Mouse (Mus musculus) limb, embryonic 11.5 days (tissue): ENCODE data around the gene Plekha6. TPM values are rescaled to one million over a fixed set of nuclear protein-coding genes. Genes with fewer than 3 reads are reported as not detected.

Experiments used
- ATAC-seq: fragments of 200-750 bp; cut with Nextera tagmentation; 2 replicates; pipeline ENCODE4 v1.8.0; 2017; ENCODE audit warnings: low read depth; ENCODE audit not compliant: insufficient number of reproducible peaks, low FRiP score, low TSS enrichment
- DNase-seq: peaks from one replicate; pipeline ENCODE4 v3.0.0-alpha.2; 2015; ENCODE audit warnings: low spot score
- H3K27ac ChIP-seq: fragments of 300-500 bp; sonication (generic); replicated peaks from 2 replicates; pipeline ENCODE4 v1.5.1; 2014; ENCODE audit warnings: low read depth, mild to moderate bottlenecking, low read length
- H3K27me3 ChIP-seq: fragments of 300-500 bp; sonication (generic); 2 replicates; pipeline ENCODE4 v1.6.1; 2014; ENCODE audit warnings: mild to moderate bottlenecking, low read length, mixed read lengths; ENCODE audit not compliant: control insufficient read depth, insufficient read depth
- H3K36me3 ChIP-seq: fragments of 300-500 bp; sonication (generic); 2 replicates; pipeline ENCODE4 v1.6.1; 2014; ENCODE audit warnings: mild to moderate bottlenecking, low read length, moderate library complexity, mixed read lengths; ENCODE audit not compliant: control insufficient read depth, insufficient read depth
- H3K4me1 ChIP-seq: fragments of 300-500 bp; sonication (generic); 2 replicates; pipeline ENCODE4 v1.6.1; 2014; ENCODE audit warnings: low read length, mixed read lengths; ENCODE audit not compliant: control insufficient read depth, insufficient read depth
- H3K4me2 ChIP-seq: fragments of 300-500 bp; sonication (generic); 2 replicates; pipeline ENCODE4 v1.6.1; 2014; ENCODE audit warnings: low read depth, mild to moderate bottlenecking, moderate library complexity; ENCODE audit not compliant: severe bottlenecking
- H3K4me3 ChIP-seq: fragments of 300-500 bp; sonication (generic); 2 replicates; pipeline ENCODE4 v1.5.1; 2014; ENCODE audit warnings: low read depth, low read length
- H3K9ac ChIP-seq: fragments of 300-500 bp; sonication (generic); 2 replicates; pipeline ENCODE4 v1.6.1; 2014; ENCODE audit warnings: mild to moderate bottlenecking, low read length
- H3K9me3 ChIP-seq: fragments of 300-500 bp; sonication (generic); 2 replicates; pipeline ENCODE4 v1.6.1; 2016; ENCODE audit warnings: low read length; ENCODE audit not compliant: control insufficient read depth
- WGBS: fragments of 180-500 bp; shearing (Covaris S2); extraction: QIAGEN DNeasy Blood & Tissue Kit; methylation state at CpG from one replicate; pipeline ENCODE4 v1.1.7; 2014; 5-methylcytosine and 5-hydroxymethylcytosine counted together
- polyA plus RNA-seq: library from polyadenylated mRNA; unstranded; fragments of >200 nt; fragmentation: Nextera tagmentation; extraction: Ambion mirVana; gene quantifications from 2 replicates; pipeline ENCODE4 v1.2.1, GENCODE M21; 2014

Plekha6 gene
- polyA plus RNA-seq, 1 experiment from 2014 or later: 0.75 TPM

- no peaks in the 10 kb centered on the region for H3K4me1 ChIP-seq
- DNase-seq (no peak), ATAC-seq (no peak)
- H3K27ac ChIP-seq: no peak overlapping the region
- H3K36me3 ChIP-seq: no peaks in the 10 kb centered on the region; the same call in 1 of the 2 replicates
- H3K4me2 ChIP-seq: no peak overlapping the region
- H3K27me3 ChIP-seq: no peaks in the 10 kb centered on the region
- WGBS: 93% methylated on average over 3 of the region's 3 CpGs
- H3K9me3 ChIP-seq: no peaks in the 10 kb centered on the region
- no peak overlapping the region for H3K4me3 ChIP-seq
- no peak overlapping the region for H3K9ac ChIP-seq
These were observed 11.8 kb upstream of the Plekha6 start for GRCm38 (mm10) chr1:133152213-133152612.

- Histone ChIP-seq H3K27ac (no peak overlapping the region), H3K36me3 (no peaks in the 10 kb centered on the region), H3K4me2 (no peak overlapping the region), H3K9ac (no peak overlapping the region), H3K4me1 (peaks cover 2% of the 10 kb centered on the region; the same call in 1 of the 2 replicates), H3K9me3 (no peaks in the 10 kb centered on the region), H3K4me3 (no peak overlapping the region), H3K27me3 (no peaks in the 10 kb centered on the region)
- ATAC-seq: no peak
- 85% methylated on average over 6 of the region's 6 CpGs for WGBS
- DNase-seq: no peak
These were observed 8.7 kb upstream of the Plekha6 start for GRCm38 (mm10) chr1:133155270-133155669.

GRCm38 (mm10) chr1:133159128-133159564 lies 4.9 kb upstream of the Plekha6 start:
- Histone ChIP-seq H3K27me3 (peaks cover 25% of the 10 kb centered on the region), H3K4me2 (no peak overlapping the region), H3K27ac (no peak overlapping the region)

GRCm38 (mm10) chr1:133161559-133161958 lies 2.5 kb upstream of the Plekha6 start:
- H3K9ac ChIP-seq: no peak overlapping the region

More at GRCm38 (mm10) chr1:133159128-133159564, 4.9 kb upstream of the Plekha6 start:
- ATAC-seq (no peak), DNase-seq (no peak)
- Histone ChIP-seq H3K4me1 (peaks cover 7% of the 10 kb centered on the region; the same call in 1 of the 2 replicates), H3K4me3 (no peak overlapping the region), H3K9me3 (no peaks in the 10 kb centered on the region), H3K36me3 (no peaks in the 10 kb centered on the region), H3K9ac (no peak overlapping the region)
- 57% methylated on average over 7 of the region's 7 CpGs for WGBS

GRCm38 (mm10) chr1:133162046-133162445 lies 2.0 kb upstream of the Plekha6 start:
- 69% methylated on average over 10 of the region's 10 CpGs for WGBS

More at GRCm38 (mm10) chr1:133161559-133161958, 2.5 kb upstream of the Plekha6 start:
- no peak overlapping the region for H3K4me3 ChIP-seq
- DNase-seq: no peak
- H3K4me2 ChIP-seq: no peak overlapping the region
- H3K9me3 ChIP-seq: no peaks in the 10 kb centered on the region
- no peaks in the 10 kb centered on the region for H3K36me3 ChIP-seq
- H3K4me1 ChIP-seq: peaks cover 11% of the 10 kb centered on the region; the same call in 1 of the 2 replicates
- peaks cover 39% of the 10 kb centered on the region for H3K27me3 ChIP-seq
- 70% methylated on average over 4 of the region's 4 CpGs for WGBS
- ATAC-seq: no peak
- H3K27ac ChIP-seq: no peak overlapping the region

GRCm38 (mm10) chr1:133162981-133163380 lies 1.0 kb upstream of the Plekha6 start:
- WGBS: 38% methylated on average over 8 of the region's 8 CpGs
- ATAC-seq (no peak), DNase-seq (no peak)
- Histone ChIP-seq H3K9ac (no peak overlapping the region), H3K27me3 (peaks cover 43% of the 10 kb centered on the region), H3K27ac (no peak overlapping the region), H3K4me1 (peaks cover 11% of the 10 kb centered on the region; the same call in 1 of the 2 replicates), H3K9me3 (no peaks in the 10 kb centered on the region), H3K4me3 (no peak overlapping the region), H3K36me3 (no peaks in the 10 kb centered on the region), H3K4me2 (no peak overlapping the region)

More at GRCm38 (mm10) chr1:133162046-133162445, 2.0 kb upstream of the Plekha6 start:
- no peak for ATAC-seq
- H3K4me2 ChIP-seq: no peak overlapping the region
- DNase-seq: no peak
- peaks cover 39% of the 10 kb centered on the region for H3K27me3 ChIP-seq
- H3K36me3 ChIP-seq: no peaks in the 10 kb centered on the region
- no peak overlapping the region for H3K4me3 ChIP-seq
- no peaks in the 10 kb centered on the region for H3K9me3 ChIP-seq
- peaks cover 11% of the 10 kb centered on the region; the same call in 1 of the 2 replicates for H3K4me1 ChIP-seq
- no peak overlapping the region for H3K9ac ChIP-seq
- no peak overlapping the region for H3K27ac ChIP-seq

- Histone ChIP-seq H3K4me2 (peak overlapping the region; percentile 97), H3K4me3 (peak overlapping the region; percentile 54), H3K27ac (no peak overlapping the region), H3K9ac (no peak overlapping the region), H3K4me1 (peaks cover 9% of the 10 kb centered on the region; the same call in 1 of the 2 replicates), H3K36me3 (no peaks in the 10 kb centered on the region), H3K9me3 (no peaks in the 10 kb centered on the region), H3K27me3 (peaks cover 43% of the 10 kb centered on the region)
- ATAC-seq: no peak
- peak; percentile 51 for DNase-seq
- 2% methylated on average over 10 of the region's 10 CpGs for whole genome bisulfite sequencing
These were observed 591 bp downstream of the Plekha6 start for GRCm38 (mm10) chr1:133164591-133165011.

- Histone ChIP-seq H3K4me1 (peaks cover 9% of the 10 kb centered on the region; the same call in 1 of the 2 replicates), H3K9ac (no peak overlapping the region), H3K27ac (no peak overlapping the region), H3K27me3 (peaks cover 43% of the 10 kb centered on the region), H3K9me3 (no peaks in the 10 kb centered on the region), H3K4me3 (no peak overlapping the region), H3K36me3 (no peaks in the 10 kb centered on the region), H3K4me2 (no peak overlapping the region)
- WGBS: 33% methylated on average over 11 of the region's 11 CpGs
- ATAC-seq: no peak
- no peak for DNase-seq
These were observed 1.1 kb downstream of the Plekha6 start for GRCm38 (mm10) chr1:133165111-133165510.
